Mouse (Mus musculus) kidney, embryonic 16.5 days (tissue): Measurements from ENCODE around the gene Mmp9. TPM values are rescaled to one million over a fixed set of nuclear protein-coding genes. Genes with fewer than 3 reads are reported as not detected.

Experiments used
- ATAC-seq: fragments of 200-750 bp; cut with Nextera tagmentation; 2 replicates; pipeline ENCODE4 v1.8.0; 2017; ENCODE audit warnings: moderate TSS enrichment; ENCODE audit not compliant: low FRiP score, low TSS enrichment
- H3K27ac ChIP-seq: fragments of 300-500 bp; sonication (generic); 2 replicates; pipeline ENCODE4 v1.5.1; 2014; ENCODE audit warnings: low read length
- H3K27me3 ChIP-seq: fragments of 300-500 bp; sonication (generic); 2 replicates; pipeline ENCODE4 v1.6.1; 2014; ENCODE audit warnings: low read length, control low read depth, mixed read lengths; ENCODE audit not compliant: insufficient read depth
- H3K36me3 ChIP-seq: fragments of 300-500 bp; sonication (generic); 2 replicates; pipeline ENCODE4 v1.6.1; 2014; ENCODE audit warnings: low read length, control low read depth, mixed read lengths; ENCODE audit not compliant: insufficient read depth
- H3K4me1 ChIP-seq: fragments of 300-500 bp; sonication (generic); 2 replicates; pipeline ENCODE4 v1.6.1; 2014; ENCODE audit warnings: low read length, control low read depth, mixed read lengths; ENCODE audit not compliant: insufficient read depth
- H3K4me2 ChIP-seq: fragments of 300-500 bp; sonication (generic); replicated peaks from 2 replicates; pipeline ENCODE4 v1.6.1; 2014; ENCODE audit warnings: low read depth, low read length
- H3K4me3 ChIP-seq: fragments of 300-500 bp; sonication (generic); 2 replicates; pipeline ENCODE4 v1.5.1; 2014; ENCODE audit warnings: mild to moderate bottlenecking, low read length
- H3K9ac ChIP-seq: fragments of 300-500 bp; sonication (generic); replicated peaks from 2 replicates; pipeline ENCODE4 v1.6.1; 2014; ENCODE audit warnings: low read length
- H3K9me3 ChIP-seq: fragments of 300-500 bp; sonication (generic); 2 replicates; pipeline ENCODE4 v1.6.1; 2016; ENCODE audit warnings: low read length, control low read depth
- WGBS: fragments of 180-500 bp; shearing (Covaris S2); extraction: QIAGEN DNeasy Blood & Tissue Kit; methylation state at CpG from one replicate; pipeline ENCODE4 v1.1.7; 2014; 5-methylcytosine and 5-hydroxymethylcytosine counted together
- polyA plus RNA-seq: library from polyadenylated mRNA; unstranded; fragments of >200 nt; fragmentation: Nextera tagmentation; extraction: Ambion mirVana; gene quantifications from 2 replicates; pipeline ENCODE4 v1.2.1, GENCODE M21; 2015

Gene Mmp9
- polyA plus RNA-seq, 1 experiment from 2014 or later, result 3.2 TPM

DNA sequence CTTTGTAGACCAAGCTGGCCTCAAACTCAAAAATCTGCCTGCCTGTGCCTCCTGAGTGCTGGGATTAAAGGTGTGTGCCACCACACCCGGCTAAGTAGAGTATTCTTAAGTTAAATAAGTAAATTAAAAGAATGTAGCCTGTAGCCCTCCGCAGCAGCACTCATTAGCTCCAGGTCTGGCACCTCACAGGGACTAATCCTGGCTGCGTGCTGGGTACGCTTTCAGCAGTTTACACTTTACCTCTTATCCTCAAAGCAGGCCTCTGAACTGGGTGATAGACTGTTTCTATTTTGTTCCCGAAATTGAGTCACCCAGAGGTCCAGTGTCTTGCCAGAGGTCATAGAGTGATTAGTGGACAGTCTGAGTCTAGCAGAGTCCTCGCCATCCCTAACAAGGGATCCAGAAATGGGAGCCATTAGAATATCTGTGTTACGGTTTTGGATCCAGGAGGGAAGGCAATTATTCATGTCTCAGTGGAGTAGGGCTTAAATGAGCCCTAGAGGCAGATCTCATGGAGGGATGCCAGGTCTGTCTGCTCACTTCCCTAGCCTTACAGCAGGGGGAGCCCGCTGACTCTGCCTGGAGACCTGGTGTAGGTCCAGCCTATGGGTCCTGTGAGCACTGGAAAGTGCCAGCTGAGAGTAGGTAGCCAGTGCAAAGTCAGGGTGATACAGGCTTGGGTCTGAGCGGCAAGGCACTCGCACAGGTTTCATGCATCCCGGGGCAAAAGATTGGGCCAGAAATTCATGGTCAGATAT, 16.3 kb upstream of the Mmp9 start:
- H3K9ac ChIP-seq, result no peak overlapping the region; the same call in 1 of the 2 replicates
- peaks cover 13% of the 10 kb centered on the region for H3K4me1 ChIP-seq
- no peak overlapping the region for H3K4me3 ChIP-seq
- no peak overlapping the region for H3K27ac ChIP-seq
- no peak overlapping the region for H3K4me2 ChIP-seq
- 39% methylated on average over 11 of the region's 11 CpGs for WGBS
- H3K27me3 ChIP-seq, result 0 out of 2 replicates have a peak, but pooled peaks cover 3% of the 10 kb centered on the region
- H3K36me3 ChIP-seq, result peaks cover 8% of the 10 kb centered on the region; the same call in 1 of the 2 replicates
- peak; percentile 72; the same call in 1 of the 2 replicates for ATAC-seq
- H3K9me3 ChIP-seq, result no peaks in the 10 kb centered on the region

DNA sequence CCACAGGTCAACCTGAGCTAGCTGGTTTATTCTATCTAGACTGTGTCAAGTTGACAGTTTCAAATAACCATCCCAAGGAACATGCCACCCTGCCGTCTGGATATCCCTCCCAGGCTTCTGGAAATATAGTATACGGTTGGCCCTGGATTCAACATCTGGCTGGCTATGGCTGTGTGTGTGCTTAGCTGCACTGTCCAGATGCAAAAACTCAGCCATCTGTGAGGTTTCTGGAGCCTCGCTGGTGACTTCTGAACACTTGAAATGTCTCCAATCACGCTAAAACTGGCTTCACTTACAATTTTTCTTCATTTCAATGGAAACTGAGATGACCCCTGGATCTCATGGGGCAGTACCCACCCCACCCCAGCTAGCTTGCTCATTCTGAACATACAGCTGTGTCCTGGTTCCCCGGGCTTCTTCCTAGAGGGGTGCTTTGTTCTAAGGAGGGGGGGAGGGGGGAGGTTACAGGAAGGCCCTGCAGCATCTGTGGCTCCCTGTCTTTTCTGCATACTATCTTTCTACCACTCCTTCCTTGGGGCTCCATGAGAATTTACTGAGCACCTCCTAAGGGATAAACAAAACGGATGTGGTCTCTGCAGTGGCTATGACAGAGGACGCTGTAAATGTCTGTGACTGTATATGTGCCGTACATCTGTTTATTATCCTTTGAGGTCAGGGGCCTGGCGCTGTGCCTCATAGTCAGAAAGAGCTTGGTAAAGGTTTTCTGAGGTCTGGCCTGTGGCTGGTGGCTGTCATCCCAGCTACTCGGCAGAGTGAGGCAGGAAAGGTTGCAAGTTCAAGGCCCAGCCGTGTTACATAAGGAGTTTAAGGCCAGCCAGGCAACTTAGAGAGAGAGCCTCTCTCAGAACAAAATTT, 9.6 kb upstream of the Mmp9 start:
- H3K36me3 ChIP-seq, result no peaks in the 10 kb centered on the region
- H3K4me3 ChIP-seq, result no peak overlapping the region
- H3K9ac ChIP-seq, result no peak overlapping the region
- H3K4me1 ChIP-seq, result no peaks in the 10 kb centered on the region
- no peak overlapping the region for H3K27ac ChIP-seq
- ATAC-seq, result peak; percentile 46
- WGBS, result 38% methylated on average over 11 of the region's 11 CpGs
- no peak overlapping the region for H3K4me2 ChIP-seq
- H3K27me3 ChIP-seq, result 0 out of 2 replicates have a peak, but pooled peaks cover 6% of the 10 kb centered on the region
- no peaks in the 10 kb centered on the region for H3K9me3 ChIP-seq

- Histone ChIP-seq H3K36me3 (no peaks in the 10 kb centered on the region), H3K9ac (no peak overlapping the region), H3K4me1 (peaks cover 7% of the 10 kb centered on the region; the same call in 1 of the 2 replicates), H3K4me2 (no peak overlapping the region), H3K27me3 (0 out of 2 replicates have a peak, but pooled peaks cover 12% of the 10 kb centered on the region), H3K9me3 (no peaks in the 10 kb centered on the region), H3K4me3 (no peak overlapping the region), H3K27ac (no peak overlapping the region)
- WGBS, result 44% methylated on average over 7 of the region's 10 CpGs
- ATAC-seq, result no peak
These were observed 7.0 kb upstream of the Mmp9 start for GRCm38 (mm10) chr2:164933534-164933933.

DNA sequence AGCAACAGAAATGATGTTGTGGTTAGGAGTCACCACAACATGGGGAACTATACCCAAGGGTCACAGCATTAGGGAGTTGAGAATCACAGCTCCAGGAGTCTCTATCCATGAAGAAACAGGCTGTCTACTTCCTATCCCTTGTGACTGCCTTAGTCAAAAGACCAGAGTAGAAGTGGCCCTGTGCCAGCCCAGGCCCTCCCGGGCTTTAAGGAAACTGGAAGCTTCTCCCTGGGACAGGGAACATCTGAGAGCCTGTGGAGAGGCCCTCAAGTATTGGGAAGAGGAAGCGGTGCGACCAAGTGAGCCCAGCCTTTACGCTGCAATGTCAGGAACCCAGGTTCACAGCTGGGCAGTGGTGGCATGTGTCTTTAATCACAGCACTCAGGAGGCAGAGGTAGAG, 4.6 kb upstream of the Mmp9 start:
- H3K9me3 ChIP-seq, result no peaks in the 10 kb centered on the region
- ATAC-seq, result no peak
- WGBS, result 68% methylated on average over 4 of the region's 4 CpGs
- H3K4me2 ChIP-seq, result no peak overlapping the region
- no peak overlapping the region for H3K9ac ChIP-seq
- no peak overlapping the region for H3K4me3 ChIP-seq
- peaks cover 30% of the 10 kb centered on the region for H3K4me1 ChIP-seq
- no peak overlapping the region for H3K27ac ChIP-seq
- peaks cover 8% of the 10 kb centered on the region; the same call in 1 of the 2 replicates for H3K27me3 ChIP-seq
- no peaks in the 10 kb centered on the region for H3K36me3 ChIP-seq

GRCm38 (mm10) chr2:164938146-164939091, 2.2 kb upstream of the Mmp9 start:
- peak overlapping the region; percentile 17 for H3K9ac ChIP-seq

GRCm38 (mm10) chr2:164939106-164939505, 1.5 kb upstream of the Mmp9 start:
- Histone ChIP-seq H3K4me1 (peaks cover 38% of the 10 kb centered on the region), H3K4me2 (peak overlapping the region; percentile 65), H3K9ac (peak overlapping the region; percentile 17), H3K9me3 (no peaks in the 10 kb centered on the region), H3K4me3 (peak overlapping the region; percentile 39), H3K27ac (no peak overlapping the region), H3K36me3 (no peaks in the 10 kb centered on the region), H3K27me3 (peaks cover 5% of the 10 kb centered on the region; the same call in 1 of the 2 replicates)
- WGBS, result 1% methylated on average over 11 of the region's 11 CpGs
- 0 out of 2 replicates have a peak, but pooled peaks have one; percentile 47 for ATAC-seq

More at GRCm38 (mm10) chr2:164938146-164939091, 2.2 kb upstream of the Mmp9 start:
- Histone ChIP-seq H3K36me3 (no peaks in the 10 kb centered on the region), H3K4me1 (peaks cover 38% of the 10 kb centered on the region), H3K9me3 (no peaks in the 10 kb centered on the region), H3K27me3 (peaks cover 5% of the 10 kb centered on the region; the same call in 1 of the 2 replicates), H3K4me2 (peak overlapping the region; percentile 65), H3K27ac (no peak overlapping the region), H3K4me3 (peak overlapping the region; percentile 39)
- WGBS, result 2% methylated on average over 39 of the region's 39 CpGs
- peak; percentile 87 for ATAC-seq

DNA sequence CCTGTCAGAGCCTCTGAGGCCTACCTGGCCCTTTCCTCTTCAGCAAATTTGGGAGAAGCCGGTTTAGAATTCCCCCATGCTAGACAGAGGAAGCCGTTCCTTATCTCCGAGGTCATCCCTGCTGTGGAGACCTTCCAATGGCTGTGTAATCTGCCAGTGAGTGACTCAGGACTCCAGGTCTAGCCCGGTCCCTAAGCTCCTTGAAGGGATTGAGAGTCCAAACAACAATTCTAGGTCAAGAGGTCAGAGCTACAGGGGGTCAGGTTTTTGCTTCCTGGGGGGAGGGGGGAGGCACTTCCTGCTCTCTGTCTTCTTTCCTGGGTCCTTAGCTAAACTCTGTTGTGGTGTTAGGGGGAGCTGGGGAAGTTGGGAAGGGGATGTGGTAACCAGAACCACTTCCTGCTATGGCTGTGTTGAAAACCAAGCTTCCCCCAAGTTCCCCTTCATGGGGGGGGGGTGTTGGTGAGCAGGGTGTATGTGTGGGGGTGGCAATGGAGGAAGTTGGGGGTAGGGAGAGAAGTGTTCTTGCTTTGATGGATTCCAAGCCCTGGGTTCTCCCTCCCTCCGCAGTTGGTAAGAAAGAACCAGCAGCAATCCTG, 2.2 kb downstream of the Mmp9 start:
- 28% methylated on average over 5 of the region's 5 CpGs for WGBS

GRCm38 (mm10) chr2:164947506-164947905, 6.9 kb downstream of the Mmp9 start:
- H3K27me3 ChIP-seq, result peaks cover 61% of the 10 kb centered on the region
- no peak overlapping the region for H3K4me2 ChIP-seq
- H3K27ac ChIP-seq, result no peak overlapping the region
- 42% methylated on average over 4 of the region's 4 CpGs for WGBS
- H3K36me3 ChIP-seq, result no peaks in the 10 kb centered on the region
- H3K9ac ChIP-seq, result no peak overlapping the region
- H3K4me1 ChIP-seq, result peaks cover 7% of the 10 kb centered on the region; the same call in 1 of the 2 replicates
- no peak overlapping the region for H3K4me3 ChIP-seq
- H3K9me3 ChIP-seq, result 0 out of 2 replicates have a peak, but pooled peaks cover 4% of the 10 kb centered on the region
- no peak for ATAC-seq

More for the DNA sequence above, 2.2 kb downstream of the Mmp9 start:
- H3K4me1 ChIP-seq, result peaks cover 38% of the 10 kb centered on the region
- H3K9ac ChIP-seq, result no peak overlapping the region
- no peak overlapping the region for H3K4me2 ChIP-seq
- H3K27ac ChIP-seq, result no peak overlapping the region
- no peaks in the 10 kb centered on the region for H3K9me3 ChIP-seq
- H3K4me3 ChIP-seq, result no peak overlapping the region
- H3K36me3 ChIP-seq, result no peaks in the 10 kb centered on the region
- ATAC-seq, result no peak
- H3K27me3 ChIP-seq, result peaks cover 17% of the 10 kb centered on the region
